Mouse (Mus musculus) testis, adult 2 months (tissue): ENCODE results near the gene Rhov. TPM values are rescaled to one million over a fixed set of nuclear protein-coding genes. Genes with fewer than 3 reads are reported as not detected.

Experiments
- H3K27ac ChIP-seq: fragments of 200-500 bp; 2 replicates; pipeline ENCODE4 v1.5.1; 2012; ENCODE audit warnings: low read depth, low read length; ENCODE audit not compliant: control insufficient read depth, insufficient read depth
- H3K27me3 ChIP-seq: fragments of 200-500 bp; 2 replicates; pipeline ENCODE4 v1.6.1; 2012; ENCODE audit warnings: mild to moderate bottlenecking, low read length, moderate library complexity; ENCODE audit not compliant: control insufficient read depth, insufficient read depth
- H3K36me3 ChIP-seq: fragments of 200-500 bp; 2 replicates; pipeline ENCODE4 v1.6.1; 2012; ENCODE audit warnings: mild to moderate bottlenecking, low read length; ENCODE audit not compliant: control insufficient read depth, insufficient read depth
- H3K4me1 ChIP-seq: fragments of 200-500 bp; 2 replicates; pipeline ENCODE4 v1.6.1; 2012; ENCODE audit warnings: low read length; ENCODE audit not compliant: control insufficient read depth, insufficient read depth
- H3K4me3 ChIP-seq: fragments of 200-500 bp; 2 replicates; pipeline ENCODE4 v1.5.1; 2012; ENCODE audit warnings: low read depth, mild to moderate bottlenecking, low read length, moderate library complexity, mixed read lengths; ENCODE audit not compliant: control insufficient read depth
- CTCF ChIP-seq: fragments of 200-500 bp; IDR thresholded peaks from 2 replicates; pipeline ENCODE4 v1.5.1; 2012; ENCODE audit warnings: low read depth, mild to moderate bottlenecking, inconsistent platforms, low read length, moderate library complexity; ENCODE audit not compliant: control insufficient read depth, insufficient read depth, insufficient replicate concordance
- POLR2A ChIP-seq: fragments of 200-500 bp; IDR thresholded peaks from 2 replicates; pipeline ENCODE4 v1.6.1; 2012; ENCODE audit warnings: low read depth, mild to moderate bottlenecking, inconsistent platforms, low read length, moderate library complexity; ENCODE audit not compliant: control insufficient read depth
- polyA plus RNA-seq: library from polyadenylated mRNA; depleted of rRNA; stranded (reverse); fragments of >200 nt; gene quantifications from 2 replicates; pipeline ENCODE4 v1.2.3, GENCODE M21; 2012

Gene Rhov
- polyA plus RNA-seq, 1 experiment, result 11.9 TPM

DNA sequence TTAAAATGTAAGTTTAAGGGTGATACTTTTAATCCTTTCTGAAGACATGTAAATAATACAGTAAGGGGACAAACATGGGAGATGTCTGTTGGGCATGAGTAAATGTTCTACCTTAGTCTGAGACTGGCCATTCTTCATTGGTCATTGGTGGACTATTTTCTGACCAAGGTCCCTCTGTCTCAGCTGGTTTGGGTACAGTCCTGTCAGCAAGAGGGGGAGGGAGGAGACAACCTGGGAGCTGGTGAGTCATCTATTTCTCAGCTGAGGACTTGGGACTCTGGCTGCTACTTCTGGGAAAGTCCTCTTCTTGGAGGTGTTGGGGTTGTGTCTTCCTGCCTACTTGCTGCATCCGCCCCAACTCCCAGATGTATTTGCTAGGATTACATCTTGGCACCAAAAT is 3.1 kb upstream of the Rhov start:
- H3K27ac ChIP-seq, result no peak overlapping the region
- H3K36me3 ChIP-seq, result no peaks in the 10 kb centered on the region
- H3K4me3 ChIP-seq, result no peak overlapping the region
- no peak for TF ChIP-seq CTCF
- no peak for TF ChIP-seq POLR2A
- no peaks in the 10 kb centered on the region for H3K27me3 ChIP-seq
- H3K4me1 ChIP-seq, result peaks cover 16% of the 10 kb centered on the region

DNA sequence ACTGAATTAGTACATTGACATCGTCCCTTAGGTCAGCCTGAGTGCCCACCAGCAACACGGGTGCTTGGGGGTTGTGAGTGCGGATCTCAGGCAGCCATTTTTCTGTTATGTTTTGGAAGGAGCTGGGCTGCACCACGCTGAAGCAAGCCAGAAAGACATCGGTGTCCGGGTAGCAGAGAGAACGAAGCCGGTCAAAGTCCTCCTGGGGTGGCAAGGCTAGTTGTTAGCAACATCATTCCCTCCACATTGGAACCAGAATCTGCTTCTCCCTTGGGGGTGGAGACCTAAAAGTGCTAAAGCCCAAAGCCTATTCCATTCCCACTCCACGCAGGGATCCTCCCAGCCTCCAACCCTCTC is 808 bp downstream of the Rhov start:
- TF ChIP-seq POLR2A (no peak), CTCF (no peak)
- no peak overlapping the region for H3K4me3 ChIP-seq
- H3K27ac ChIP-seq, result no peak overlapping the region
- no peaks in the 10 kb centered on the region for H3K36me3 ChIP-seq
- no peaks in the 10 kb centered on the region for H3K27me3 ChIP-seq
- peaks cover 10% of the 10 kb centered on the region for H3K4me1 ChIP-seq

DNA sequence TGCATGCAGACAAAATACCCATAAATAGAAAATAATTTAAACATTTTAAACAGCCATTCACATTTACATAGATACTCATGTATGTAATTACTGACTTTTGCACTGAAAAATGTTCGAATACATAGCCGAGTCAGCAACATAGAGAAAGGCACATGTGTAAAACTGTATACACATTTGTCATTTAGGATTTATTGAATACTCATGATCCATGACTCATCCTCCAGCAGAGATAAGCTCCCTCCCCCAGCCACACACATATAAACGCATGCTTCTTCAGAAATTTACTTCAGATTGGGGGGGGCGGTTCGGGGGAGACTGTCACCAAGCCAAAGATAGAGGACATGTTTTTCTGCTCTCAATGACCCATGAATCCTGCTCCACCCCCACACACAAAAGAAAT is 7.3 kb downstream of the Rhov start:
- Histone ChIP-seq H3K36me3 (no peaks in the 10 kb centered on the region), H3K27me3 (no peaks in the 10 kb centered on the region), H3K4me1 (no peaks in the 10 kb centered on the region), H3K27ac (no peak overlapping the region), H3K4me3 (no peak overlapping the region)
- TF ChIP-seq POLR2A, result no peak
- no peak for TF ChIP-seq CTCF

GRCm38 (mm10) chr2:119262978-119263377 is 8.1 kb downstream of the Rhov start:
- Histone ChIP-seq H3K27me3 (no peaks in the 10 kb centered on the region), H3K4me3 (no peak overlapping the region), H3K36me3 (no peaks in the 10 kb centered on the region), H3K4me1 (no peaks in the 10 kb centered on the region), H3K27ac (no peak overlapping the region)
- TF ChIP-seq POLR2A, result no peak
- no peak for TF ChIP-seq CTCF

DNA sequence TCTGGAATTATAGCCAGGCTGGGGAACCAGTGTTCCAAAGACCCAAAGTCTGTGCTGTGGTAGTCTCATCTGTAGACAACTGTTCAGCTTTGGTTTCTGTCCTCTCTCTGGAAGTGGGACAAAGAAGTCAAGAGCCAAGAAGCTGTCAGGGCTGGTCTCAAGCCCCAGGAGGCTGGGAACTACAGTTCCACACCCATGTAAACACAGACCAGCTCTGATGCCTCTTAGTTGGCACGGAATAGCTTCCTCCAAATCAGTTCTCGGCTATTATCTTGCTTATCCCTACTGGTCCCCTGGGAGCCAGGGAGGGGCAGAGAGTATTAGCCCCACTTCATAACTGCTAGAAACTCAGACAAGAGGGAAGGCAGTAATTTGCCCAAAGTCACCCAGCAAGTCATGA is 9.7 kb downstream of the Rhov start:
- no peak overlapping the region for H3K27ac ChIP-seq
- H3K36me3 ChIP-seq, result no peaks in the 10 kb centered on the region
- no peak for TF ChIP-seq CTCF
- no peak for TF ChIP-seq POLR2A
- H3K4me3 ChIP-seq, result no peak overlapping the region
- no peaks in the 10 kb centered on the region for H3K27me3 ChIP-seq
- H3K4me1 ChIP-seq, result no peaks in the 10 kb centered on the region

GRCm38 (mm10) chr2:119260518-119260917 is 10.6 kb downstream of the Rhov start:
- Histone ChIP-seq H3K4me1 (no peaks in the 10 kb centered on the region), H3K27me3 (no peaks in the 10 kb centered on the region), H3K4me3 (no peak overlapping the region), H3K27ac (no peak overlapping the region), H3K36me3 (no peaks in the 10 kb centered on the region)
- TF ChIP-seq POLR2A, result no peak
- no peak for TF ChIP-seq CTCF

DNA sequence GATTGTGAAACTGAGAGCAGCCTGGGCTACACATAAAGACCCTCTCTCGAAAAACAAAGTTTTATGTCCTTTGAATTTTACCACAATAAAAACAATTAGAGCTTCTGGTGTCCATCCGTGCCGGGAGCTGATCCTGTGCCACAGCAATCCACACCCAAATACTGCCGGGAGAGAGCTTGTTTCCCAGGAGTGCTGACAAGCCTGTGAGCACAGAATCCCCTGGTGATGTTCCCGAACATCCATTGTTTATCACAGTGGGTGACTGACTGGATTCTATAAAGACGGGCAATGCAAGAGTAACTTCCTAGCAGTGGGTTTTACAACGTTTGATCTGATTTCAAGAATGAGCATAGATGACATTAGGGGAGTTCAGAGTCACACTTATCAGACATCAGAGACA is 16.1 kb downstream of the Rhov start:
- H3K27ac ChIP-seq, result no peak overlapping the region

DNA sequence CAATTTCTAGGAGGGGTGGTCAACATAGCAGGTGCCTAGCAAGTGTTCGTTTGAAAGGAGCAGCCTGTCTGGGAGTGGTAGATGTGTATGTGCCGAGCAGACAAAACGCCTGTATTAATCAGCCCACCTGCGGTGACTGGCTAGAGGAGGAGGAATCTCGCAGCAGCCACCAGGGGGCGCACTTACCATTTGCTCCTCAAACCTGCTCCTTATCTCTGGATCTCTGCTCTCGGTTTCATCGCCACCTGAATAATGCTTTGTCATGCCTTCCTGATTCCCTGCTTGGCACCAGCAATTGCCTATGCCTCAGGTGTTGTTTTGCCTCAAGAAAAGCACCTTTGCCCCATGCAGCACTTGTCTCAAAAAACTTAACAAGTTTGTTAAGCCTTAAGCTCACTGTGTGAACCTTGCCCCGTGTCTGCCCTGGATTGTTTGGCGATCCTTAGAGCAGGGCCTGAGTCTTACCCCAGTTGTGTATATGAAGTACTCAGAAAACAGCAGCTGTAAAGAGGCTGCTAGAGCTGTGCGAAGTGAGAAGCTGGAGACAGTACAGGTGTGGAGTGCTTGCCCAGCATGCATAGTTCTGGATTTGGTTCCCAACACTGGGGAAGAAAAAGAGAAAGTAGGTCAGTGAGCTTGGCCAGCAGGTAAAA is 20.1 kb downstream of the Rhov start:
- Histone ChIP-seq H3K27ac (no peak overlapping the region), H3K27me3 (no peaks in the 10 kb centered on the region), H3K36me3 (no peaks in the 10 kb centered on the region), H3K4me1 (peaks cover 4% of the 10 kb centered on the region; the same call in 1 of the 2 replicates), H3K4me3 (no peak overlapping the region; the same call in 1 of the 2 replicates)
- peak; percentile 95 for TF ChIP-seq CTCF
- TF ChIP-seq POLR2A, result no peak

More for the DNA sequence above, 16.1 kb downstream of the Rhov start:
- Histone ChIP-seq H3K27me3 (no peaks in the 10 kb centered on the region), H3K36me3 (no peaks in the 10 kb centered on the region), H3K4me3 (no peak overlapping the region), H3K4me1 (peaks cover 4% of the 10 kb centered on the region; the same call in 1 of the 2 replicates)
- TF ChIP-seq POLR2A, result no peak
- TF ChIP-seq CTCF, result no peak
